Mouse (Mus musculus) kidney, postnatal 10 days (tissue): ENCODE data around the gene Rreb1.

Experiments used
- DNase-seq: peaks from one replicate; pipeline ENCODE4 v3.0.0; 2021; ENCODE audit warnings: mixed read lengths

Gene Rreb1

GRCm38 (mm10) chr13:37959239-37959907, 181.2 kb downstream of the Rreb1 start:
- no peak for DNase-seq

GRCm38 (mm10) chr13:37959936-37960335, 181.7 kb downstream of the Rreb1 start:
- DNase-seq, result no peak

- DNase-seq, result no peak
These were observed 184.3 kb downstream of the Rreb1 start for GRCm38 (mm10) chr13:37962541-37962940.

DNA sequence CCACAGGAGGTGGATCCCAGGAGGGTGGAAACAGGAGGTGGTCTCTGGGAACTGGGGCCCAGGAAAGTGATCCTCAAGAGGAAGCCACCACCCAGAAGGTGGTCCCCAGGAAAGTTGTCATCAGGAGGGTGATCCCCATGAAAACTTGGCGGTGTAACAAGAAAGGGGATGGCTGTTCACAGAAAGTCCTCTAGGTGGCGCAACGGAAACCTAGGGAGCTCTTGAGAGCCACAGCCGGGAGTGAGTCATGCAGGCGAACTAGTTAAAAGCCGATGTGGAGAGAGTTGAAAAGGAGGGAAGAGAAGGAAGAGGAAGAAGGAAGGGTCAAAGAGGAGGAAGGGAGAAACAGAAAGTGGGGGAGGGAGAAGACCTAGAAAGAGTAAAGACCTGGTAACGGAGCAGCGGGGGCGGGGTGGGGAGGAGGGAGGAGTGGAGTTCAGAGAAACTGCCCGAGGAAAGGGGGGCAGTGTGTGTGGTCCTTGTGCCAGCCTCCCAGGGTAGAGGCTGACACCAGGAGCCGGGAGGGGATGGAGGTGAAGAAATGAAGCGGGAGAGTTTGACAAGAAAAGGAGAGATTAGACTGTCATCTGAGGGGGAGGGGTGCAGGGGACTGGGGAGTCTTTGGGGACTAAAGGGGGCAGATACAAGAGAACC, 185.3 kb downstream of the Rreb1 start:
- DNase-seq, result peak; percentile 85

- no peak for DNase-seq
These were observed 186.2 kb downstream of the Rreb1 start for GRCm38 (mm10) chr13:37964128-37965087.

DNA sequence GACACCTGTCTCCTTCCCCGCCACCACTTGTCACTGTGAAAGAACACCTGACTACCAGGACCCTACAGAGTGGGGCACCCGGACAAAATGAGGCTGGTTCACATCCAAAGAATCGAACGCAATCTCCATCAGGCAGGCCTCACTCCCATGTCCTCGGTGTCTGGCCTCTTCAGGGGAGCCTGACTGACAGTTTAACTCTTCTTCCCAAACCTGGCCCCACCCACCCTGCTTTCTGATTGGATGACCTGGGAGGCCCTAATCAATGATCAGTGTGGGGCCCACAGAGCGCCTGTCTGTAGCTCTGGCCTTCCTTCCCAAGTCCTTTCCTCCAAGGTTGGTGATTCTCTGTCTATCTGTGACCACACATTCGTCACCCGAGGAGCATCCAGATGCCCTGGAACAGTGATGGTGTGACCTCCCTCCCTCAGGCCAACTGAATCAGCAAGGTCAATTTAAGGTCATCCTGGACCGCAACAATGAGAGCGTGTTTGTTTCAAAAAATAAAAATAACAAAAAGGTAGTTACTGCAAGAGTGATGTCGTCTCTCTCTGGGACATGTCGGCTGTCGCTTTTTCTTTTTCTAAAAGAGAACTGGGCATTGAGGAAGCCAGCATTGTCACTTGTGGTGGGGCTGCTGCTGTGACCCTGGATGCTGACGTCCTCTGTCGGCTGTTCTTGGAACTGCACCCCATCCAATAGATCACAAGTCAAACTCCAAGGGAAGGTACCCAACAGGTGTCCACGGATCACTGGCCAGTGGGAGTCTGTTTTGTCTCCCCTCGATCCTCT, 187.1 kb downstream of the Rreb1 start:
- no peak for DNase-seq

GRCm38 (mm10) chr13:37966256-37967051, 188.3 kb downstream of the Rreb1 start:
- peak; percentile 67 for DNase-seq

- DNase-seq, result peak; percentile 82
These were observed 188.8 kb downstream of the Rreb1 start for GRCm38 (mm10) chr13:37967052-37967437.

- DNase-seq, result no peak
These were observed 189.4 kb downstream of the Rreb1 start for GRCm38 (mm10) chr13:37967565-37967964.

DNA sequence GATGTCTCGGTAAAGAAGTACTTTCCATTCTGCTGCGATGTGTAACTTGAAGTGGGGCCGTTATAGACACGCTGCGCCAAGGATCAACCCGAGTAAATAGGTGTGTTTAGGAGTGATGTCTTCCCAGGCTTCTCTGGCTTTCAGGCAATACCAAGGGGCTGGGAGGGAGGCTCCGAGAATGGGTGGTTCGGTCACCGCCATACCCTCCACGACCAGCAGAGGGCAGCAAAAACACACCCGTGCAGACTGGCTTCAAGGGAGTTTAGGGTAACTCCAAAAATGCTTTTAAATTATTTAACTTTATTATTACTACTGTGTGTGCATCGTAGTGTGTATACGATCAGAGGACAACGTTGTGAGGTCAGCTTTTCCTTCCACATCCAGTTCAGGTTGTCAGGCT, 191.1 kb downstream of the Rreb1 start:
- DNase-seq, result peak; percentile 93

GRCm38 (mm10) chr13:37969988-37970387, 191.8 kb downstream of the Rreb1 start:
- DNase-seq, result no peak

DNA sequence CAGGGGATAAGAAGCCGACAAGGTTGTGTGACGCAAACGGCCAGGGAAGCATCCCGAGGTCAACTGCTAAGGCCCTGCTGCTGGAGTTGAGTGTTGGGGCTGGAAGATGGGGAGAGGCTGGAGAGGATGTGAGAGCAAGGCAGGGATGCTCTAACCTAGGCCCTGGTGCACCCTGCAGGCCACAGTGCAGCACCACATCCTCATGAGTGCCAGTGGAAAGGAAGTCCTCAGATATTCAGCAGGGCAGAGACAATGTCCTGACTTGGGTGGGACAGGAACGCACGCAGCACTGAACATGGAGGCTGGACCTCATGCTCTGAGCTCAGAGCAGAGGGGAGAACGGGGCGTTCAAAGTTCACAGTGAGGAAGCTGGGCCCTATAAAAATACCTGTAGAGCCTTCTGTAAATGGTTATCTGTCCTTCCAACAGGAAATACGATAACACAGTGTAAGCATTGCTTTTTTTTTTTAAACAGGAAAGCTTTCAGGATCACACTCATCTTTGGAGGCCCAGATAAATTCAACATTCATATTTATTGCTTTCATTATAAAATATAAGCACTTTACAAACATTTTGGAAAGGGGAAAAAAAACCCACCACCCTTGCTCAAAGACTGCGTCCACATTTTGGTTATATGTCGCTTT, 192.8 kb downstream of the Rreb1 start:
- DNase-seq, result peak; percentile 37

GRCm38 (mm10) chr13:37974036-37974435, 195.8 kb downstream of the Rreb1 start:
- DNase-seq, result no peak

DNA sequence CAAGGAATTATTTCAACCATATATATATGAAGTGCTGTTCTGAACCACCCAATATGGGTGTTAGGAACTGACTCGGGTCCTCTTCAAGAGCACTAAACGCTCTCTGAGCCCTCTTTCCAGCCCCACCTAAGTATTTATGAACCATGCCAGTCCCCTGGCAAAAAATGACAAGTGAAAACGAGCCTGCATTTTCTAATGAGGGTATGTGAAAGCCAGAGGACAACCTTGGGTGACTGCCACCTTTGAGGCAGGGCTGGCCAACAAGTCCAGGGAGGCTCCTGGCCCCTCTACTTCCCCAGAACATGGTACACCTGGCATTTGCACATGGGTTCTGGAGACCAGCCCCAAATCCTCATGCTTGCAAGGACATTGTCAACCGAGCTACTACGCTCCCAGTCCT, 196.5 kb downstream of the Rreb1 start:
- no peak for DNase-seq

DNA sequence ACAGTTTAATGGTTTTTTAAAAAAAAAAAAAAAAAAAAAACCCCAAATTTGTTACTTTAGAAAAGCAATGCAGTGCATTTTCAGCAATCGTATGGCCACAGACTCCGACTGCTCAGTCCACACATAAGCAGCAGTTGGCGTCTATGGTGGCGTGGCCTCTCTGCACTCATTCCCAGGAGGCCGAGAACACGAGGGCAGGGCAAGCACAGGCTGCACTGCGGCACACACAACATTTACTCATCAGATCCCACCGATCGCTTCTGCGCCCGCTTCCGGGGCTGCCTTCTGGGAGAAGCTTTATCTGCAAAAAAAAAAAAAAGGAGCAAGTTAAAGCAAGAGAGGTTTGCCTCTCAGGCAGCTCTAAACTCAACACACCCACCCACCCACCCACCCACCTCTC, 201.3 kb downstream of the Rreb1 start:
- no peak for DNase-seq

DNA sequence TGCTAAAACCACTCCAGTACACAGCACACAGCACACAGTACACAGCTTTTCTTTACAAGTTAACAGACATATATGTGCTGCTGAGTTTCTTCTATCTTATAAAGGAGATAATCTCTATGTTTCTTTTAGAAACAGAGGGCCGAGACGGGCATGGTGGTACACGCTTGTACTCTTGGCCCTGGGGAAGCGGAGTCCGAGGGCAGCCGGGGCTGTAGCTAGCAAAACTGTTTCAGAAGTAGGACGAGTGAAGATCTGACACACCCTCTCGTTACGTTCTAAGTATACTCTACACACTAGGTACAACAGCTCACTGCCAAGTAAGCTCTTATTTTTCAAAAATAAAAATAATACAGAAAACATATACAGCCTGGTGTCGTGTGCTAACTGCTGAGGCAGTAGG, 202.1 kb downstream of the Rreb1 start:
- DNase-seq, result no peak

- no peak for DNase-seq
These were observed 202.9 kb downstream of the Rreb1 start for GRCm38 (mm10) chr13:37981063-37981462.

GRCm38 (mm10) chr13:37986166-37986565, 208.0 kb downstream of the Rreb1 start:
- no peak for DNase-seq

GRCm38 (mm10) chr13:37989701-37990100, 211.5 kb downstream of the Rreb1 start:
- DNase-seq, result no peak

DNA sequence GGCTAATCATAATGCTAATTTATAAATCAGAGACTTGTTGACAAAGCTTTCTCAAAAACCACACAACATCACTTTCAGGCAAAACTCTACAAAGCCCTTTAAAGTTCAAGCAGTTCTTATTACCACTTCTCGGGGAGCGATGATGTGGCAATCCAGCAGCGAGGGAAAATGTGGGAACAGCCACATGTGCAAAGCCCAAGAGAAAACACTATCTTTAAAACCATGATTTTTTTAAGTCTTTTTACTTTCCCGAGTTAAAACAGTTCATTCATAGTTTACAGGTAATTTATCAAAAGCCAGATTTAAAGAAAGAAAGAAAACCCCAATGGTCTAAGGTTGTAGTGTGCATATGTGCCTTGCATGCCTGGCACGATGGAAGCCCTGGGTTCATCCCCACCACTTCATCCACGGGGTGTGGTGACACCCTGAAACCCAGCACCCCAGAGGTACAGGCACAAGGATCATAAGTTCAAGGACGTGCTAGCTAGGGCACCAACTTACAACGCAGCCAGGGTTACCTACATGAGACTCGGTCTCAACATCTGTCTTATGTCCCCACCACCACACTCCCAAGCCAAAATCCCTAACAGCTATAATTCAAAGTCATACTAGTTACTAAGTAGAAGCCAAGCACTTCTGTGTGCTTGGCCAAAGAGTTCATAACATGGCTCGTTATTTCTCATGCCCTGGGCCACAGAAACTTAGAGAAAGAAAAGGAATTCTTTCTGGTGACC, 214.6 kb downstream of the Rreb1 start:
- DNase-seq, result no peak

DNA sequence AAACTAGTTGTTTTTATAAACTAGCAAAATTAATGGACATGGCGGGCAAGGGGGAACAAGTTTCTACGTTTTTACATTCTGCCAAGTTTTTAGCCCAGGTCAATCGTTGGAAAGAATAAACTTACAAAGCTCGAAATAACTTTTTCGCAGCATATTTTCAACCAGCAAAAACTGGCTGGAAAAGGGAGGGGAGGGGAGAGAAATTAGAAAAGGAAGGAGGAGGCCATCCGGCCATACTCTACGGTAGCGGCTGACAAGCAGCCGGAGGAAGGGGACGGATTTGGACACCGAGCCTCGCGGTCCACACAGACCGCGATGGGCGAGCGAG, 215.1 kb downstream of the Rreb1 start:
- no peak for DNase-seq
